Comparison of ENCODE assay signal across 24 mouse cellular contexts in genomic region chr9:120564247-120564646, GRCm38 (mm10). TPM values are rescaled to one million over a fixed set of nuclear protein-coding genes. Genes with fewer than 3 reads are reported as not detected.
DNase-seq lines count a peak whose midpoint lies in the region; ATAC-seq and TF ChIP-seq lines count a peak whose summit lies in the region.
"Had no signal": no experiment of that assay in that cellular context is flagged by ENCODE, and none has a peak within 500 bp of the region (broad histone marks: within the 10 kb centered on the region; RNA-seq: fewer than 3 reads in every experiment).

No protein-coding gene starts in this region.

- H3K79me2 ChIP-seq in CH12.LX (replicated peaks; ENCODE audit: control insufficient read depth, extremely low read depth, insufficient read depth, poor library complexity, severe bottlenecking) = no peaks in the 10 kb centered on the region

- no peak overlapping the region for H3K9ac ChIP-seq in CH12.LX (ENCODE audit: insufficient read depth, low read depth)
- H3K9ac ChIP-seq: embryonic facial prominence, embryonic 12.5 days; forebrain, embryonic 15.5 days; forebrain, postnatal 0 days had no signal

- no peak for TF ChIP-seq EP300 in CH12.LX (IDR thresholded peaks at IDR 0.05; ENCODE audit: low read length)

- no peak overlapping the region for H3K4me2 ChIP-seq in CH12.LX (ENCODE audit: insufficient read depth, low read depth, poor library complexity, severe bottlenecking)
- H3K4me2 ChIP-seq: embryonic facial prominence, embryonic 12.5 days; forebrain, embryonic 13.5 days; forebrain, embryonic 15.5 days had no signal

- 0 out of 2 replicates have a peak, but pooled peaks have one; percentile 15 for ATAC-seq in common myeloid progenitor, adult 5-6 weeks (replicated peaks; ENCODE audit: low read depth, poor library complexity, severe bottlenecking)
- ATAC-seq in megakaryocyte, adult 5-6 weeks (ENCODE audit: poor library complexity, severe bottlenecking) = peak; percentile 39
- ATAC-seq: activated CD4-positive, CD25-positive, alpha-beta regulatory T cell, adult 4 months; CD4-positive, CD25-positive, alpha-beta regulatory T cell, adult 4 months; forebrain, embryonic 13.5 days; forebrain, embryonic 15.5 days; forebrain, postnatal 0 days; Patski had no signal

- DNase-seq in CH12.LX (ENCODE audit: extremely low read depth) = no peak
- DNase-seq in lung, adult 18-20 months = no peak
- DNase-seq in right cerebral cortex, postnatal 25 days = no peak
- DNase-seq in adrenal gland, adult 8-10 months = no peak
- DNase-seq: adrenal gland, postnatal 10 days; adrenal gland, postnatal 25 days; B cell, adult 2 months; cerebellum, adult 11 months; cerebellum, adult 18-20 months; cerebellum, adult 8-10 months; cerebellum, adult 9-11 months; cerebellum, postnatal 14 days; cerebellum, postnatal 36 days; forebrain, postnatal 0 days had no signal

- dilution Hi-C loops in CH12.LX (cut with MboI; ENCODE audit: extremely low pct_ligation_motif_present, extremely low pct_unique_long_range_greater_than_20kb, low sequenced_read_pairs) = no loop called here

- H3K4me3 ChIP-seq in CH12.LX (replicated peaks in 1 of 3; ENCODE audit: low read depth in 2 of 3, low read length in 2 of 3, poor library complexity in 1 of 3) = no peak overlapping the region
- H3K4me3 ChIP-seq: embryonic facial prominence, embryonic 10.5 days; embryonic facial prominence, embryonic 12.5 days; forebrain, embryonic 13.5 days; forebrain, embryonic 15.5 days had no signal

- no peak for TF ChIP-seq POLR2A in CH12.LX (IDR thresholded peaks at IDR 0.05; ENCODE audit: low read depth, low read length)

- TF ChIP-seq RAD21 in CH12.LX (IDR thresholded peaks at IDR 0.05; ENCODE audit: low read depth, low read length) = no peak

- no peak for TF ChIP-seq CTCF in CH12.LX (conservative IDR thresholded peaks at IDR 0.05 in 1 of 2, IDR thresholded peaks at IDR 0.05 in 1 of 2; ENCODE audit: low read depth in 2 of 2, low read length in 2 of 2)

- H3K36me3 ChIP-seq in CH12.LX (replicated peaks in 1 of 2; ENCODE audit: control insufficient read depth in 1 of 2, insufficient read depth in 1 of 2, low read length in 1 of 2) = no peaks in the 10 kb centered on the region
- H3K36me3 ChIP-seq: embryonic facial prominence, embryonic 10.5 days; embryonic facial prominence, embryonic 12.5 days; forebrain, embryonic 15.5 days had no signal

- no peaks in the 10 kb centered on the region for H3K9me3 ChIP-seq in CH12.LX (replicated peaks; ENCODE audit: low read length)
- H3K9me3 ChIP-seq: embryonic facial prominence, embryonic 10.5 days; embryonic facial prominence, embryonic 12.5 days; forebrain, embryonic 13.5 days; forebrain, embryonic 15.5 days had no signal

- in situ Hi-C loops in CH12.LX (cut with MboI; ENCODE audit: low pct_ligation_motif_present, low pct_unique_long_range_greater_than_20kb, low sequenced_read_pairs) = no loop called here

- peaks cover 0 to 4% of the 10 kb centered on the region in 2 experiments; a peak in 1 of 4 replicates for H3K4me1 ChIP-seq in CH12.LX (ENCODE audit: control insufficient read depth in 1 of 2, insufficient read depth in 2 of 2)
- H3K4me1 ChIP-seq: embryonic facial prominence, embryonic 10.5 days; embryonic facial prominence, embryonic 12.5 days; forebrain, embryonic 13.5 days; forebrain, embryonic 15.5 days had no signal

- no peaks in the 10 kb centered on the region for H3K27me3 ChIP-seq in CH12.LX (replicated peaks)
- H3K27me3 ChIP-seq: embryonic facial prominence, embryonic 12.5 days; forebrain, embryonic 13.5 days; forebrain, embryonic 15.5 days had no signal

- H3K27ac ChIP-seq in CH12.LX (ENCODE audit: insufficient read depth, low read depth) = no peak overlapping the region
- H3K27ac ChIP-seq: embryonic facial prominence, embryonic 10.5 days; embryonic facial prominence, embryonic 12.5 days; forebrain, embryonic 13.5 days; forebrain, embryonic 15.5 days had no signal

TF ChIP-seq in CH12.LX, 34 proteins besides CTCF, POLR2A, EP300 and RAD21:
- peak; percentile 85 for TF ChIP-seq ZNF384 (IDR thresholded peaks at IDR 0.05; ENCODE audit: low read depth, low read length)
- no peak for TF ChIP-seq HCFC1 (IDR thresholded peaks at IDR 0.05; ENCODE audit: low read depth, low read length)
- TF ChIP-seq RCOR1 (conservative IDR thresholded peaks at IDR 0.05; ENCODE audit: low read depth, low read length) = no peak
- TF ChIP-seq ZC3H11A (IDR thresholded peaks at IDR 0.05; ENCODE audit: low read depth, low read length) = no peak

RNA-seq across cellular contexts. Expression of gene Rpl14, which starts 7.0 kb away (rescaled TPM):
- total RNA-seq in CH12.LX (2012; rRNA removed) (2,026 and 2,130 TPM in 2 replicates), CH12.LX (2014; rRNA removed) (1,346 and 1,653 TPM in 2 replicates)
- polyA plus RNA-seq in CH12.LX (2012; ENCODE audit: insufficient read length, low read depth) = 1,081 and 1,180 TPM in 2 replicates
- 2,413 and 3,257 TPM in 2 replicates for total RNA-seq in common myeloid progenitor, adult 5-6 weeks (2017)
- 936 and 951 TPM in 2 replicates for total RNA-seq in megakaryocyte, adult 5-6 weeks (2015)
- total RNA-seq in megakaryocyte, adult 5-6 weeks (2017) = 1,220 and 1,324 TPM in 2 replicates
- total RNA-seq in adrenal gland, adult 8-10 months (2022) = 100 to 1,000 TPM; 496 to 577 (median 521) TPM

RNA-seq across cellular contexts. Expression of gene Entpd3, which starts 24.6 kb away (rescaled TPM):
- total RNA-seq in CH12.LX (2012; rRNA removed) (0.04 TPM in 1 of 2 replicates, not detected in the other), CH12.LX (2014; rRNA removed) (not detected in 2 replicates)
- polyA plus RNA-seq in CH12.LX (2012; ENCODE audit: insufficient read length, low read depth) = not detected in 2 replicates
- not detected in 2 replicates for total RNA-seq in common myeloid progenitor, adult 5-6 weeks (2017)
- 0.11 and 0.21 TPM in 2 replicates for total RNA-seq in megakaryocyte, adult 5-6 weeks (2015)
- 0.04 TPM in 1 of 2 replicates, not detected in the other for total RNA-seq in megakaryocyte, adult 5-6 weeks (2017)
- 1 to 10 TPM in 2 of 4 experiments, under 1 TPM in 2; 0.15 to 4.7 (median 1.6) TPM for total RNA-seq in adrenal gland, adult 8-10 months (2022)
- polyA plus RNA-seq: CD4-positive, CD25-positive, alpha-beta regulatory T cell, adult 4 months; forebrain, embryonic 11.5 days; Patski had no signal
